Mouse (Mus musculus) limb, embryonic 14.5 days (tissue): Measurements from ENCODE around the gene Esrrg. TPM values are rescaled to one million over a fixed set of nuclear protein-coding genes. Genes with fewer than 3 reads are reported as not detected.

Experiments used
- ATAC-seq: fragments of 200-750 bp; cut with Nextera tagmentation; 2 replicates; pipeline ENCODE4 v1.8.0; 2017; ENCODE audit warnings: low read depth, moderate number of reproducible peaks, moderate TSS enrichment; ENCODE audit not compliant: low FRiP score
- DNase-seq: peaks from one replicate; pipeline ENCODE4 v3.0.0-alpha.2; 2015; ENCODE audit warnings: low spot score
- H3K27ac ChIP-seq: fragments of 300-500 bp; sonication (generic); replicated peaks from 2 replicates; pipeline ENCODE4 v1.5.1; 2014; ENCODE audit warnings: low read depth, mild to moderate bottlenecking, low read length, moderate library complexity, mixed read lengths
- H3K27me3 ChIP-seq: fragments of 300-500 bp; sonication (generic); 2 replicates; pipeline ENCODE4 v1.6.1; 2014; ENCODE audit warnings: low read length, mixed read lengths; ENCODE audit not compliant: control insufficient read depth, insufficient read depth
- H3K36me3 ChIP-seq: fragments of 300-500 bp; sonication (generic); 2 replicates; pipeline ENCODE4 v1.6.1; 2014; ENCODE audit warnings: mild to moderate bottlenecking, low read length, moderate library complexity, mixed read lengths; ENCODE audit not compliant: control insufficient read depth, insufficient read depth
- H3K4me1 ChIP-seq: fragments of 300-500 bp; sonication (generic); 2 replicates; pipeline ENCODE4 v1.6.1; 2014; ENCODE audit warnings: antibody characterized with exemption, low read length, mixed read lengths; ENCODE audit not compliant: control insufficient read depth, insufficient read depth
- H3K4me2 ChIP-seq: fragments of 300-500 bp; sonication (generic); replicated peaks from 2 replicates; pipeline ENCODE4 v1.6.1; 2014; ENCODE audit warnings: low read depth, mild to moderate bottlenecking, low read length, moderate library complexity; ENCODE audit not compliant: severe bottlenecking
- H3K4me3 ChIP-seq: fragments of 300-500 bp; sonication (generic); replicated peaks from 2 replicates; pipeline ENCODE4 v1.5.1; 2014; ENCODE audit warnings: low read length
- H3K9ac ChIP-seq: fragments of 300-500 bp; sonication (generic); 2 replicates; pipeline ENCODE4 v1.6.1; 2014; ENCODE audit warnings: mild to moderate bottlenecking, low read depth, low read length, moderate library complexity; ENCODE audit not compliant: severe bottlenecking
- H3K9me3 ChIP-seq: fragments of 300-500 bp; sonication (generic); 2 replicates; pipeline ENCODE4 v1.6.1; 2016; ENCODE audit warnings: low read length; ENCODE audit not compliant: control insufficient read depth
- POLR2A ChIP-seq: fragments of 200-500 bp; IDR thresholded peaks from 2 replicates; pipeline ENCODE4 v1.8.0; 2012; ENCODE audit warnings: inconsistent platforms, mild to moderate bottlenecking, moderate library complexity, borderline replicate concordance; ENCODE audit not compliant: insufficient read depth, insufficient read length; ENCODE audit errors: extremely low read depth
- WGBS: fragments of 180-500 bp; shearing (Covaris S2); extraction: QIAGEN DNeasy Blood & Tissue Kit; methylation state at CpG from one replicate; pipeline ENCODE4 v1.1.7; 2014; 5-methylcytosine and 5-hydroxymethylcytosine counted together
- polyA plus RNA-seq, 2 experiments: library from polyadenylated mRNA; depleted of rRNA in 1 of 2; stranded (reverse) in 1 of 2; unstranded in 1 of 2; fragments of >200 nt; fragmentation: Nextera tagmentation in 1 of 2; extraction: Ambion mirVana in 1 of 2; gene quantifications; 2 replicates each; pipeline versions ENCODE4 v1.2.1 to v1.2.3; 2012 to 2014

The Esrrg gene
- polyA plus RNA-seq, 2 experiments: 1.1 to 1.5 TPM

GRCm38 (mm10) chr1:188238636-188239035 is 630.0 kb downstream of the Esrrg start:
- H3K4me2 ChIP-seq: no peak overlapping the region
- no peak overlapping the region for H3K9ac ChIP-seq
- no peaks in the 10 kb centered on the region for H3K36me3 ChIP-seq
- ATAC-seq: no peak
- H3K9me3 ChIP-seq: no peaks in the 10 kb centered on the region
- H3K27ac ChIP-seq: no peak overlapping the region
- TF ChIP-seq POLR2A: no peak
- H3K4me1 ChIP-seq: no peaks in the 10 kb centered on the region
- no peaks in the 10 kb centered on the region for H3K27me3 ChIP-seq
- H3K4me3 ChIP-seq: no peak overlapping the region
- peak; percentile 30 for DNase-seq

GRCm38 (mm10) chr1:188241766-188242165 is 633.2 kb downstream of the Esrrg start:
- no peak for TF ChIP-seq POLR2A

DNA sequence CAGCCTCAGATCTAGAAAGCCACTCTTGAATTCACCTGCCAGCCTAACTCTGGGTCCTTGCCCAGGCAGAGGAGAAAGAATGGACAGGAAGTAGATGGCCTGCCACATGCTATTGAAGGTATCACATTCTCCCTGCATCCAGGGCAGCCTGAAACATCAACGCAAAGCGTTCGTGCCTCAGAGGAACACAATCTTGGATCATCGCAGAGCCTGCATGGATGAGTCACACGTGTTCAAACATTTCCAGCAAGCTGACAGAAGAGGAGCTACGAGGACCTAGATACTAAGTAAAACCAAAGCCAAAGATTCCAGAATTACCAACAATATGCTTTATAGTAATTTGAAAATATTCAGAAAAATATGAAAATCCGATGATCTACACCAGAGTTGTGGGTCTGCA is 648.9 kb downstream of the Esrrg start:
- Histone ChIP-seq H3K27me3 (no peaks in the 10 kb centered on the region), H3K9ac (no peak overlapping the region), H3K36me3 (no peaks in the 10 kb centered on the region), H3K4me1 (no peaks in the 10 kb centered on the region), H3K27ac (no peak overlapping the region), H3K4me2 (no peak overlapping the region), H3K4me3 (no peak overlapping the region), H3K9me3 (no peaks in the 10 kb centered on the region)
- DNase-seq (no peak), ATAC-seq (no peak)
- 82% methylated on average over 7 of the region's 7 CpGs for WGBS
- TF ChIP-seq POLR2A: no peak

More at GRCm38 (mm10) chr1:188241766-188242165, 633.2 kb downstream of the Esrrg start:
- Histone ChIP-seq H3K9me3 (no peaks in the 10 kb centered on the region), H3K4me1 (no peaks in the 10 kb centered on the region), H3K27me3 (no peaks in the 10 kb centered on the region), H3K4me3 (no peak overlapping the region), H3K4me2 (no peak overlapping the region), H3K27ac (no peak overlapping the region), H3K9ac (no peak overlapping the region), H3K36me3 (no peaks in the 10 kb centered on the region)
- ATAC-seq (no peak), DNase-seq (no peak)
- WGBS: 88% methylated on average over 10 of the region's 10 CpGs

DNA sequence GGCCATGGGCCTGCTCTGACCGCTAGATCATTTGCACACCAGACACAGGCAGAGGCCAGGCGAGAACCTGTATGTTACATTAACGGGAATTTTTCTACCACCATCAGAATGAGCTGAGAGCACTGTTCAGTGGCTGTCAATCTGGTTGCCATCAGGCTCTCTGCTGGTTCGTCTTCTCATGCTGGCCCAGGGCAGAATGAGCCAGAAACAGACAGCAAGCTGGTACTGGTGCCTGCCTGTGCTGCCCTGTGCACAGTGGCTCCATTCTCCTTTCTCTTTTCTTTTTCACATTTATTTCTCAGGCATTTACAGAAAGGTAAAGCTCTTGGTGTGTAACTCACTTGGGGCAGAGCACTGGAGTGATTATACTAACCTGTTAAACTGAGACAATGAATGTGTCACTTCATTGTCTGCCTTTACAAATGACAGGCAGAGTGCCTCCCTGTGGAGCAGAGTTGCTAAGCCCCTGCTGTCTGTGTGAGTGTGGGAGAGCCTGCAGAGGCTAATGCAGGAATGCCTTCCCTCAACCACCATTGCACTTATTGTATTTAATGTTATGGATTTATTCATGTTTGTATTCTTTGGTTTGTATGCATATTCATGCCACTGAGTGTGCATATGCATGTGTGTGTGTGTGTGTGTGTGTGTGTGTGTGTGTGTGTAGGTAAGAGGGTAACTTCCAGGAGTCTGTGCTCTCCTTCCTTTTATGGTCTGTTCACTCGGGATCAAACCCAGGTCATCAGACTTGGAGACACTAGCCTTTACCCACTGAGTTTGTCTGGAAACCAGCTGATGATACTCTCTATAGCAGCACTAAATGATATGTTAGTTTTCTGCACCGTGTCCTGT is 651.9 kb downstream of the Esrrg start:
- WGBS: 69% methylated on average over 6 of the region's 6 CpGs
- no peak for TF ChIP-seq POLR2A
- Histone ChIP-seq H3K9ac (no peak overlapping the region), H3K4me3 (no peak overlapping the region), H3K4me2 (no peak overlapping the region), H3K4me1 (no peaks in the 10 kb centered on the region), H3K27me3 (no peaks in the 10 kb centered on the region), H3K36me3 (no peaks in the 10 kb centered on the region), H3K27ac (no peak overlapping the region), H3K9me3 (no peaks in the 10 kb centered on the region)
- DNase-seq (no peak), ATAC-seq (no peak)

DNA sequence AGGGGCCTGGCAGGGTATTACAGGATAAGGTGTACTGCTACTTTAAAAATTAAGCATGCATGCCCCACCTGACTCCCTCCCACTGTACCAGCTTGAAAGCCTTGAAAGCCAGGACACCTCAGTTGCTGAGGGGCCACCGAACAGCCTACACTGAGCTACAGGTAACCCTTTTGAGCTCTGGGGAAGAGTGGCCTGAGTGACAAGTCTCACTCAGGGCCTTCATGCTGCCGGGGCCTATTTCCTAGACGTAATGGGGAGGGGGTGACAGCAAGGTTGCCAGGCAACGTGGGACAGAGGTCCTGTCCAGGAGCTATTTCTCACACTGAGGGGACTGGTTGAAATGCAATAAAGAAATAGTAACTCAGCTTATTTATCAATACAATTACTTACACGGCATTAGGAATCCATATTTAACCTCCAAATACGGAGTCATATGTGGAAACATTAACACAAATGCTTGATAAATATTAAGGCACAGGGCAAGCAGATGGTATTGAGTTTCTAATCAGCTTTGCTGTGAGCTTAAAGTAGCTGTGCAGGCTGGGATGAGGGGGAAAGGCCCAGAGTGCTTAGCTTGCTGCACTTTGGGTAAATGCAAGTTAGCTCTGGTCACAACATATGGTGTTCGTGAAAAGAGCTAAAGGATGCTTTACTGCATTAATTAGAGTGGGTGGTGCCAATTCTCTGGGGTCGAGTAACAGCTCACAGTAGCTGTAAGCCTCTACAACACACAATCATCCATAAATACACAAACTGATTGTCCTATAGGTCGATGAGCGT is 653.5 kb downstream of the Esrrg start, which contains the start of gene Ush2a:
Ush2a (plus strand) TSS at position 121 of the 780 bp plus-strand sequence.
- ATAC-seq (no peak), DNase-seq (no peak)
- H3K4me1 ChIP-seq: peaks cover 2% of the 10 kb centered on the region; the same call in 1 of the 2 replicates
- H3K27me3 ChIP-seq: no peaks in the 10 kb centered on the region
- H3K9ac ChIP-seq: no peak within 1 kb of the TSS
- no peaks in the 10 kb centered on the region for H3K9me3 ChIP-seq
- no peaks in the 10 kb centered on the region for H3K36me3 ChIP-seq
- WGBS: 64% methylated on average over 10 of the region's 10 CpGs
- no peak within 1 kb of the TSS for H3K4me3 ChIP-seq
- H3K27ac ChIP-seq: no peak within 1 kb of the TSS
- no peak within 1 kb of the TSS for H3K4me2 ChIP-seq
- TF ChIP-seq POLR2A: no peak
